Mouse (Mus musculus) right cerebral cortex, adult 18-20 months (tissue): ENCODE measurements around the gene Cd300lg.

Experiments used
- DNase-seq: peaks from one replicate; pipeline ENCODE4 v3.0.0; 2022; ENCODE audit warnings: mixed read lengths

Cd300lg gene

DNA sequence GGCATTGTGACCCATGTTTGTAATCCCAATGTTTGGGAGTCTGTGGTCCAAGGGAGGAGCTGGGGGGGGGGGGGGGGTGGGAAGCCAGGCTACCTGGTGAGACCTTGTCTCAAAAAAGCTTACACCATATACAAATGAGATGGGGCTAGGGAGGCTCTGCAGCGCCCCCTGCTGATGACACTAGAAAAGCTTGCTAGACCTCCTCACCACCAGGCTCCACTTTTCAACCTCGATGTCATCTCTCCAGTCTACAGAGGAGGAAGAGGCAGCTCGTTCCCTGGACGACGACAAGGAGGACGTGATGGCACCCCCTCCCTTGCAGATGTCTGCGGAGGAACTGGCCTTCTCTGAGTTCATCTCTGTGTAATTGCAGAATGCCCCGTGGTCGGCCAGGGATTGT, 12.5 kb downstream of the Cd300lg start:
- DNase-seq = peak; percentile 39

DNA sequence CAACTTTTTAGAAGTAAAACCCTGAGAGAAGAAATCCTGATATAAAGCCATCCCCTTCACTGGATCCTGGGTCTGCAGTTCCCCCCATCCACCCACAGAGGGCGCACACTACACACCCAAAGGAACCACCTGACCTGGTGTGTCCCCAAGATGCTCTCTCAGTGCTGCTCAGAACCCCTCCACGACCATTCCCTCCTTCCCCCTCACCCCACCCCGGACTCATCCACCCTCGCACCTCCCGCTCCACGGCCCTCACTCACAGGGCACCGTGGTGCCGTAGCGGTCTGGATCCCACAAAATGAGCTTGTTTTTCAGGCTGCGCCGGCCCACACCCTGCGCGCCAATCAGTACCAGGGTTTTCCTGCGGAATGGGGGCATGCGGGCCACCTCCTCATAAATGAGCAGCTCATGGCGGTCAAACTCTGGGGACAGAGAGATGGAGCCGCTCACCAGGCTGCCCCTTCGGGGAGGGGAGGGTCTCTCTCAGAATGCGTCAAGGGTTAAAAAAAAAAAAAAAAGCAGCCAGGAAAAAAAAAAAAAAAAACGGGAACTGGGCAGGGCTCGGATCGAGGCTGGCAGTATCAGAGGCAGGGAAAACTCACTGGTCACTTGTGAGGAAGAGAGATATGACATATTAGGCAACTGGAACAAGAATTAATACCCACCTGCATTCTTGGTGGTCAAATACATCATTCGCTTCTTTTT, 20.1 kb downstream of the Cd300lg start:
- DNase-seq = peak; percentile 79

DNA sequence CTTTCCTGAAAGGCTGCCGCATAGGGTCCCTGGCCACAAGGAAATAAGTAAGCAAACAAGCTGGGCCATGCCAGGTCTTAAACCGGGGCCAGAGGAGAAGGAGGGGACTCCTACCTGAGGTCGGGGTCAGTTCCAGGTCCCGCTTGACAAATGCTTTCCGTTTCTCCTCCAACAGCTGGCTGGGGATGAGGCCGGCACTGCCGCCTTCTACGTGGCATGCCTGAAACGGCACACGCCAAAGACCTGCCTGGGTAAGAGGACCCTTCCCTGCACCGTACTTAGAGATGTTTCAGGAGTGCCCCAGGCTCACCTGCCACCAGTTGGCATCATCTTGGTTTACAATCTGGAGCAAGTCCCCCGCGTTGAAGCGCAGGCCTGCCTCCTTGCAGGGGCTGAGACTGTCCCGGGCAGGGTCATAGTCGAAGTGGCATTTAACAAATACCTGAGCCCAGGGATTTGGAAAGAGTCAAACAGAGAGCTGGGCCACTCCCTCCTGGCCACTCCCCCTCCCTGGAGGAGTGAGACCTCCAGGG, 20.7 kb downstream of the Cd300lg start:
- DNase-seq = no peak

DNA sequence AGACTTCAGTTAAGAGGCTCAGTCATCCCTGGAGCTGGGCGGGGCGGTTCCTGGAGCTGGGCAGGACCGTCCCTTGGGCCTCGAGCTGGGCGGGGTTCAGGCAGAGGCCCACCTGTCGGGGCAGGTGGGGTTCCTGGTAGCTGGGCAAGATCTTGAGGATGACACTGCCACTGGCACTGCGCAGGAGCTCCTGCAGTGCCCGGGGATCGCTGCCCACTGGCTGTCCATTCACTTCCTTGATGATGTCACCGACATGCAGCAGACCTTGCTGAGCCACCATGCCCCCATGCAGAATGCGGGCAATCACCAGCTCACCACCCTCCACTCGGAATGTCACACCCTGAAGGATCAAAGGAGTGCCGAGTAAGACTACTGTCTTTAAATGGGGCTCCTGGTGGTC, 21.8 kb downstream of the Cd300lg start:
- DNase-seq = no peak

DNA sequence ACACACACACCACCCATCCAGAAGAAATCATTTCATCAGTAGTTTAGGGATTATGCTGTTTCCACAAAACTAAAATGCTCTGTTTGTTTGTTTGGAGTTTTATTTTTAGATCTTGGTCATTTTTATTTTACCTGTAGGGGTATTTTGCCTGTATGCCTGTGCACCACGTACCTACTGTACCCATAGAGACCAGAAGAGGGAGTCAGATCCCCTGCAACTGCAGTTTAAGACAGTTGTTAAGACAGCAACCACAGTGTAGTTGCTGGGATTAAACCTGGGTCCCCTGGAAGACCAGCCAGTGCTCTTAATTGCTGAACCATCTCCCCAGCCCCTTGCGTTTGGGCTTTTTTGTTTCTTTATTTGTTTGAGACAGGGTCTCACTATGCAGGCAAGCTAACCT, 27.7 kb downstream of the Cd300lg start:
- no peak for DNase-seq

DNA sequence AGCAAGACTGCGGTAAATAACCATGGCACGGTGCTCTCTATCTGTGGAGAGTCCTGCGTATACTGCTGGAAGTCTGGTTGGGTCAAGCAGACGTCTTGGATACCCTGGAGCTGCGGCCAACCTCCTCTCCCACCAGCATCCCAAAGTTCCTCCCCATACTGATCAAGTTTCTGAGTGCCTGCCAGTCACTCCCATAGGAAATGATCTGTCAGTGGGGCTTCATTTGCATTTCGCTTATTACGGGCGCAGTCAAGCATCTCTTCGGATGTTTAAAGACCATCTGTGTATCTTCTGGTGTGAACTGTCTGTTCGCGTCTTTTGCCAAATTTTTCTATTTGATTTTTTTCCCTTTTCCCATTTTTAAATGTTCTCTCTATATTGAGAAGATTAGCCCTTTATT, 28.3 kb downstream of the Cd300lg start:
- DNase-seq = no peak

DNA sequence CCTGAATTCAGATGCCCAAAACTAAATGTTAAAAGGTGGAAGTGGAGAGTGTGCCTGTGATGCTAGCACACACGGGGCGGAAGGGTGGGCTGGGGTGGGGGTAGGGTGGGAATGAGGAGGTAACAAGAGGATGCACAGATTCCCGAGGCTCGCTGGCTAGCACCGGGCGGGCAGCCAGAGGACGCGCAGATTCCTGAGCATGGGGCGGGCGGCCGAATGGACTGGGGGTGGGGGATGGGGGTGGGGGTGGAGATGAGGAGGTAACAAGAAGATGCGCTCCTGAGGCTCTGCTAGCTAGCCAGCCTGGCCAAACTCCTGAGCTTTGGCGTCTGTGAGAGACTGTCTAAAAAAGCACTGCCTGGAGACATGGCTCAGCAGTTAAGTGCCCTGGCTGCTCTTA, 29.1 kb downstream of the Cd300lg start:
- no peak for DNase-seq

DNA sequence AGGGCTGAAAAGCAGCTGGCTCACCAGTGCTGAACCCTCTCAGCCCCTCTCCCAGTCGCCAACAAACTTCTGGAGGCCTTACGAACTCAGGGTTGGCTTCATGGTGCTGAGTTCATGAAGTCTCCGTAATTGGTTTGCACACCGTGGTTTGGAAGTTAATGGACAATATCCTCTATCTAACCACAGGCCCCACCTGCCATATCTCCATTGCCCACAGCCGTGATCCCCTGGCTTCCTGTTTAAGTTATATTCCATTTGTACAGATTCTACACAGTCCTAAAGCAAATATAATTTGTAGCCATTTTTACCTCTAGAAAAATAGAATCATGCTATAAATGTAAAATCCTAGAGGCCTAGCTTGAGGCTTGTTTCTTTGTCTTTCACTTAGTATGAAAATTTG, 31.4 kb downstream of the Cd300lg start:
- no peak for DNase-seq

DNA sequence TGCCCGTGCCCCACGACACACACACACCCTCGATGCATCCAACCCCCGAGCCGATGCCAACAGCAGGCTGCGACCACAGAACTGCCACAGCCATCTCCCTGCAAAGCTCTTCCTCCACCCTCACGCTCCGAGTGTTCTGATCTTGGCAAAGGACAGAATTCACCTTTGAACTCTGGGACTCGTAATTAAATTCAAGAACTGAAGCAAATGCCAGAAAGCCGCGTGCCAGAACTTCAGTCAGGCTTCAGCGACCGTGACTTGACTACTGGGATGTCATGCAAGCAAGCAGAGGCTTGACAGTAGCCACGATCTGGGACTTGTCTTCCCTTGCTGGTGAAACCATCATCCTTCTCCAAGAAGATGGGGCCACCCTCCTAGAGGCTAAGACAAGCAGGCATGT, 32.4 kb downstream of the Cd300lg start:
- no peak for DNase-seq

DNA sequence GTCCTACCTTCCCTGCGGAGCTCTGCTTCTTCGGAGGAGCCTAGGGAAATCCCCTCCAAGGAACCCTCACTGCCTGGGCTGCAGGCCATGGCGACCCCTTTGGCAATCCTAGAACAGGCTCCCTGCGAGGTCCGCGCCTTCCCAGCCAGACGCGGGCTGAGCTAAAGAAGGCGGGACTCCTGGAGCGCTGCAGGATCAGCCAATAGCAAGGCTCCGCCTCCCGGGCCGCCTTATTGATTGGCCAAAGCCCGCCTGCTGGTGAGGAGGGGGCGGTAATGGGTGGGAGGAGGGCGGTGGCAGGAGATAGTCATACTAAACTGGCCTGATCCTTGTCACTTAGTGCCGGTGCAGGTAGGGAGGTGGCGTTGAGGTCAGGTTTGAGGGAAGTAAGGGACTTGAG, 41.0 kb downstream of the Cd300lg start:
- DNase-seq = peak; percentile 82

DNA sequence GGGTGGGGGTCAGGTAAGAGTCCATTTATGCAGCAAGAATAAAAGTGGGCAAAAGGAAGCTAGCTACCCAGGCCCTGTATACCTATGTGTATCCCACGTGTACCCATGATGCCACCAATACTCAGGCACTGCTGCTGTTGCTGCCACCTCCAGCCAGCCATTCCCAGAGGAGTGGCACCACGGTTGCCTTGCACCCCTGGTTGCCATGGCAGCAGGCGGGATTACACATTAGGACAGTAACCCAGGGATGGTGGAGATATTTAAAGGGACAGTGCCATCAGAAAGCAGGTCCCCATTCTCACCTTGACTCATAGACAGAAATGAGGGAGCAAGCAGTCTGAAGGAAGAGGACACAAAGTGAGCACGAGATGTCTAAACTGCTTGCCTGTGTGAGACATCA, 41.9 kb downstream of the Cd300lg start:
- DNase-seq = no peak

DNA sequence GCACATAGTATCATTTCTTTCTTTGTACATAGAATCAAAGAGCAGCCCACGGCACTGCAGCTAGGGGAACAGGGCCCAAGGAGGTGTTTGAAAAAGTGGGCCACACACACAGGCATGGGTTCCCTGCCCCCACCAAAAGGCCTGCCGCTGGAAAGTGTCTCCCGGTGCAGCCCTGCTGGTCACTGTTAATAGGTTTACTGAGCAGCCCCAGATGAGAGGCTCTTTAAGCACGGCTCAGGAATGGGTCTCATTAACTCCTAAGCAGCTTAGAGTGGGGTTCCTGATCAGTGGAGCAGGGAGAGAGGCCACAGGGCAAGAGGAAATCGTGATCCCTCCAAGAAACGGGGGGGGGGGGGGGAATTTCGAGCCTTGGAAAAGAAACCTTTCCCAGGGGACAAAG, 42.9 kb downstream of the Cd300lg start:
- DNase-seq = no peak

DNA sequence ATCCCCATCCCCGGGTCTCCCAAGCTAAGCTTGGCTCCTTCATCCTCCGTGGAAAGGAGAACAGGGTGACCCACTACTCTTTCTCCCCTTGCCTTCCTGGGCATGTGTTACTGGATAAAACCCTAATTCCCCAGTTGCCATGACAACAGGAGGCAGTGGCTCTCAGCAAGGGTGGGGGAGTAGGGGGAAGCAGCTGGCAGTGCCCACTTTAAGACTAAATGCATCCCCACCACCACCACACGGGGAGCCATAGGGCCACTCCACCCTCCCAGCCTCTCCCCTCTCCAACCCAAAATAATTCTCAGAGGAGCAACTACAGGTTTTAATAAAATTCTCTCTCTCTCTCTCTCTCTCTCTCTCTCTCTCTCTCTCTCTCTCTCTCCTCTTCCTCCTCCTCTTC, 45.0 kb downstream of the Cd300lg start:
- peak; percentile 84 for DNase-seq

DNA sequence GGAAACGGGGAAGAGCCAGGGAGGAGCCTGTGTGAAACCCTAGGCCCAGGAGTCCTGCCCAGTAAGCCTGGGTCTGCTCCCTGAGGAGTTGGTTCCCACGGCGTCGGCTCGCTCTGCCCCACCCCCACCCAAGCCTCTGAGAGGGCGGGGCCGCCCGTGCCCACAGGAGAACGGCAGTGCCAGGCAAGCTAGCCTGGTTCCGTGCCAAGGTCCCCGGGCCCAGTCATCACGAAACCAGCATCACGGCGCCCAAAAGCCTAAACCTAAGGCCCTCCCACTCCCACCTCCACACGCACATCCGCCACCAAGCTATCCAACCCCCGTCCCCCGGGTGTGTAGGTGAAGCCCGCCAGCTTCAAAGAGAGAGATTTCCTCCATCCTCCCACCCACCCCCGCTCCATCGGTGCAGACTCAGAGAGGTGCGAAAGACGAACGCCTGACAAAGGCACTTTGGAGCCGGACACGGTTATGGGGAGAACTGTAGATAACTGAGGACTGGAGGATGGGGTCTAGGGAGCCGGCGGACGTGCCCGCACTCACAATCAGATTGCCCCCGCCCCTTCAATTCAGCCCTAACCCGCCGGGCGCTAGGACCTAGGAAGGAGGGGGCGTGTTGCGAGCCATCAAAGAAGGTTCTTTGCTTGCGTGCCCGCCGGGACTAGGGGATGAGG, 45.9 kb downstream of the Cd300lg start:
- peak; percentile 87 for DNase-seq

DNA sequence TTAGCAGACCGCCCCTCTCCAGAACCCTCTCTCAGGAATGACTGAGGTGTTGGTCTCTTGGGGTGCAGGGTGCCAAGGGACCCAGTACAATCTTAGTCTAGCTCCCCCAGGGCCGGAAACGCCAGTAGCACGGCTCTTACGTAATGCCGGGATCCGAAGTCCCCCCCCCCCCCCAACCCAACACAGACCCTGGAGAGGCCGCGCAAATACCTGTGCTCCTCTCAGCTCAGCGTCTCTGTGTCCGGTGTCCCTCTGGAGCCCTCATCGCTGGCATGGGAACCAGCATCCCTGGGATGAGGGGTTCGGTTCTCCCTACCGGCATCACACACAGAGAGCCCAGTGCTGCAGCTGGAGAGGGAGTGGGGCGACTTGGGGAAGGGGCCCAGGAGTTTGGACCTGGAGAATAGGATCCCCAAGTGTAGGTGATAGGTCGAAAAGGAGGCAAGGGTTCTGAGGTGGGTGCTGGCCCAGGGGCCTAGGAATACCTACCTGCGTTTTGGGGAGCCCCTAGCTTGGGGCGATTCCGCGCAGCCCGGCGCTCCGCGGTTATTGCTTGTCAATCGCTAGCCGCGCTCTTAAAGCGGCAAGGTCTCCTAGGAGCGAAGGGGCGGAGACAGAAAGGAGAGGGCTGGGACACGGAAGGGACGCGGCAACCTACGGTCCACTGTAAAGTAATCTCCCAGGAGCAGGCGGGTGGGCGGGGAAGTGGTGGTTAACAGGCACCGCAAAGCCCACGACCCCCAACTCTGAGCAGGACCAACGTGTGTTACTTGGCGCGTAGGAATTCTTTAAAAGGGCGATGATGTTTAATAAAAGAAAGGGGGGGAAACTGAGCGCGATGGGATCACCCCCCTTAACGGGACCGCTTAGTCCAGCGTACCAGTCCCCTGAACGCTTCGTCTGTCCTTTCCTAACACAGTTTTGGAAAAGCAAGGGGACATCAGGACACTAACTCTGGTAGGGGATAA, 46.9 kb downstream of the Cd300lg start, which contains the start of gene Mpp2:
Mpp2 (minus strand) TSS at position 585 of the 968 bp plus-strand sequence.
- peak; percentile 86 for DNase-seq

DNA sequence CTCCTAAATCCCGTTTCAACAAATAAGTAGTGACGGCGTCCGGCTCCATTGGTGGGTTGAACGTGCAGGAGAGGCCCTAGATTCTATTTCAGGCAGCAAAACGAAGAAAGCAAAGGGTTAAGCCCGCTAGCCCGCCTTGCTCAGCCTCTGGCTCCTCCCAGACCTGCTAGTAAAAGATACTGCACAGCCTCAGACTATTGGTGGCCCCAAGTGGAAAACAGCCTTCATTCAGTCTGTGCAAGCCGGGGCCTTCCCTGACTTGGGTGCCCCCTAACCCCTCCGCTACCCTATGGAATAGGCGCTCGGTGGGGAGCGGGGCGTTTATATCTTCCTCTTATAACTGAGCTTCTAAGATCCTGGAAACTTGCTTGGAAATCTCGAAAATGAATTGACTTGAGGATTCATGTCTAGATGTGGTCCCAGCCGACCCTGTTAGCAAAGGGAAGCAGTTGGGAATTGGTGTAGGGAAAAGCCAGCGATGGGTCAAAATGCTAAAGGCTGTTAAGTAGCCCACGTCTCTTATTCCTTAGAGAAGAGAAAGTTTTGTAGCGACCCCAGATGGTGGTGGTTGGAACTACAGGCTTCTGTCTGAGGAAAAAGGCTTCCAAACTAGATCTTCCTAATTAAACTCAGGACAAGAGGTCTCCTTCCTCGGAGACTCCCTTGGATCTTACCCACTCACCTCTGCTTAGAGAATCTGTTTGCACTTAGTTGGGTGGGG, 47.9 kb downstream of the Cd300lg start:
- DNase-seq = peak; percentile 77

DNA sequence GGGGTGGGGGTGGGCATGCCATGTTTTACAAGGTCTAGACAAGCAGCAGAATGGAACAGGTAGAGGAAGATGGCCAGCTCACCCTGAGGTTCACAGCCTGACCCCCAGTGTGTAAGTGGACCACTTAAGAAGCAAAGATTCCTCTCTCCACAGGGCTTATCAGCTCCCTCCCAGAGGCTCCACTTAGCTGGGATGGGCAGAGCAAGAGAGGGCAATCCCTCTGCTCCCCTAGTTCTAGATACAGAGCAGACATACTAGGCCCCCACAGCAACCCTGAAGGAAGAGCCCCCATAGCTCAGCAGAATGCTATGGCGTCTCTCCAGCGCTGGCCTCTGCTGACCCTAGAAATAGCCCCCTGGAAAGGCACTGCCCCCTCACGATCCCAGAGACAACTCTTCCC, 54.4 kb downstream of the Cd300lg start:
- no peak for DNase-seq

DNA sequence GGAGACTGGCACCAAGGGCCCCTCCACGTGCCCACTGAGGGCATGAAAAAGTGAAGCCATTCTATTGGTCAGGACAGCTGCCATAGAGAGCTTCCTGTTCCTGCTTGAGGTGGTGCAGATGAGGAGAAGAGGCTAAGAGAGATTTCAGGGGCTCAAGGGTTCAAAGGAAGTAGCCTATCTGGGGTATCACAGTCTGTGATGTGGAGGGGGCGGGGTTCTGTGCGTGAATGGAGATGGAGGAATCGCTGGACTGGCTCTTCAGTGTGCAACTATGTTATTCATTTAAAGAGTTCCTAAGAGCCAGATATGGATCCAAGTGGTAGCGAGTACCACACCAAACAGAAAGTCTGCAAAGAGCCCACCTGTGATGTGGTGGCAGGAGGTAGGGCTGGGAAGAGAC, 55.1 kb downstream of the Cd300lg start:
- no peak for DNase-seq

DNA sequence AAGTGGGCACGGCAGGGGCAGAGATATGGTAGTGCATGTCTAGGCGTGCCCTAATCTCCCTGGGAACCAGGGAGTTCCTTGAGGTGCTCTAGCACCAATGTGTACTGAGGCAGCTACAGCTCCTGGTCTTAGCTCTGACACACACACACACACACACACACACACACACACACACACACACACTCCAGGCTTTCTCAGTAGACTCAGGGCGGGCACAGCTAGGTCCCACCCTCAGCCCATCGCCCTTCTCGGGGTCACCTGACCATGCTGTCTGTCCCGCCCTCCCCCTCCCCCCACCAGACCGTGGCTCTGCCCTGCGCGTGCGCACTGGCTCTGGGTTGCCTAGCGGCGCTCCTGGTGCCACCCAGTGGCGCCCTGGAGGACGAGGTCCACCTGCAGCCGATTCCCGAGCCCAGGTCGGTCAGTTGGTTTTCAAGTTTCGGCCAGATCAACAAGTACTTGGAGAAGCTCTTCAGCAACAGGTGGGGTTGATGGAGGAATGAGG, 55.6 kb downstream of the Cd300lg start:
- peak; percentile 74 for DNase-seq

DNA sequence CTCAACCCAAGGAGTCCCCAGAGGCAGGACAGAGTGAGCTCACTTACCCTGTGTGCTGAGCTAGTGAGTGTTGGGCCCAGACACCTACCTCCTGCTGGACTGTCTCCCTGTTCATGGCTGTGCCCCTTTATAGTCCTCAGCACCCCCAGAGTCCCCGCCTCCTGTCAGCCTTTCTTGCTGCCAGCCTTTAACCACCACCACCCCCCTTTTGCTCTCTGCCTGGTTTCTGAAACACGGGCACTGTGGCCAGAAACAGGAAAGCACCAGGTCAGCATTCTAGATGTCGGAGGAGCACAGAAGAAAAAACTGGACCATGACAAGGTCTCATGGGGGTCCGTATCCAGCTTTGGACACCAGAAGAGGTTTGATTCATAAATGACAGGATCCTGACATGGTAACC, 59.9 kb downstream of the Cd300lg start, which contains the start of gene Ppy:
Ppy (minus strand) TSS at position 101 of the 400 bp plus-strand sequence.
- DNase-seq = no peak

DNA sequence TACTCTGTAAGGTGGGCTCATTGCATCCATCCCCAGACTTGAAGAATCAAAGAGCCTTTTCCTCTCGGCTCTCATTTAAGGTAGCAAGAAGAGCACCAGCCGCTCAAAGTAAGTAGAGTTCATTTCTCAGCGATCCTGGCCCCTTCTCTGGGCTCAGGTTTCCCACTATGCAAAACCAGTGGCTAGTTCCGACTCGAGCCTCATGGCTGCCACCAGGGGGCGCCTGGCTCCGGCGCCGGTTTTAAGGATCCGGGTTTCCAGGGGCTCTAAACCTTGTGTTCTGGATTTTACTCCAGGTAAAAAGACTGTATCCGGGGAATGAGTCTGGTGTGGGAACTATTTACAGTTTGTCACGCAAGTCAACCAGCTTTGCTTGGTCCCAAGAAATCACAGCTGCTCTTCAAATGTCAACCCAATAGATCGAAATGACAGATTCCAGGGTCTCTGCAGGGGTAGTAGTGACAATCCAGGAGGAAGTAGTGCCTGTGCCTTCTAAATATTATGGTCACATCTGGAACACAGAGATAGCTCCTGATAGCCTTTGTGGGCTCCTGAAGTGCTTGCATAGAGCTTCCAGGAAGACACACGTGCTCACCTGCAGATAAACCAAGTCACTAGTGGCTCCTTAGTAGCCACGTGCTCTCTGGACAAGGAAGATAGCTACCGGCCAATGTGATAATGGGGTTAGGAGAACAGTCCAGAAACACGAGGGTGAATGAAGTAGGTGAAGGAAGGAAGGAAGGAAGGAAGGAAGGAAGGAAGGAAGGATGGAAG, 61.4 kb downstream of the Cd300lg start:
- DNase-seq = peak; percentile 52
